Mouse (Mus musculus): ENCODE data around the gene Duoxa2.
A peak's percentile ranks its signal among the peaks of the same experiment; 100 is the strongest.

The Duoxa2 gene

GRCm38 (mm10) chr2:122298596-122299490, at the start of gene Duoxa2:
Duoxa2 (plus strand) TSS chr2:122298900.
- no peak for DNase-seq

GRCm38 (mm10) chr2:122255997-122256396, 42.7 kb upstream of the Duoxa2 start:
- DNase-seq = no peak

GRCm38 (mm10) chr2:122260729-122261128, 38.0 kb upstream of the Duoxa2 start:
- DNase-seq = no peak

- DNase-seq = no peak
Measured at GRCm38 (mm10) chr2:122264690-122265089, 34.0 kb upstream of the Duoxa2 start.

- no peak for DNase-seq
Measured at GRCm38 (mm10) chr2:122266407-122267193, 32.1 kb upstream of the Duoxa2 start.

GRCm38 (mm10) chr2:122278769-122279168, 19.9 kb upstream of the Duoxa2 start:
- DNase-seq = no peak

GRCm38 (mm10) chr2:122284091-122284490, 14.6 kb upstream of the Duoxa2 start:
- DNase-seq = no peak

GRCm38 (mm10) chr2:122286137-122286536, 12.6 kb upstream of the Duoxa2 start:
- DNase-seq = no peak

- no peak for DNase-seq
Measured at GRCm38 (mm10) chr2:122294916-122295315, 3.8 kb upstream of the Duoxa2 start.

- DNase-seq = no peak
Measured at GRCm38 (mm10) chr2:122297271-122298095, 1.2 kb upstream of the Duoxa2 start.

- no peak for DNase-seq
Measured at GRCm38 (mm10) chr2:122298096-122298499, 602 bp upstream of the Duoxa2 start, which contains the start of gene Duox2. Duox2 (minus strand) TSS chr2:122298449.

GRCm38 (mm10) chr2:122299911-122300655, 1.4 kb downstream of the Duoxa2 start:
- no peak for DNase-seq

GRCm38 (mm10) chr2:122300656-122301020, 1.9 kb downstream of the Duoxa2 start:
- no peak for DNase-seq

GRCm38 (mm10) chr2:122301081-122301920, 2.6 kb downstream of the Duoxa2 start:
- DNase-seq = peak; percentile 31

- DNase-seq = no peak
Measured at GRCm38 (mm10) chr2:122301921-122302573, 3.3 kb downstream of the Duoxa2 start.

- DNase-seq = peak; percentile 63
Measured at GRCm38 (mm10) chr2:122302574-122303241, 4.0 kb downstream of the Duoxa2 start.

- no peak for DNase-seq
Measured at GRCm38 (mm10) chr2:122304544-122304943, 5.8 kb downstream of the Duoxa2 start.

GRCm38 (mm10) chr2:122305097-122305892, 6.6 kb downstream of the Duoxa2 start:
- DNase-seq = no peak

GRCm38 (mm10) chr2:122306184-122306583, 7.5 kb downstream of the Duoxa2 start:
- no peak for DNase-seq
